ENCODE assay signal across 19 mouse cellular contexts in genomic region chr8:110496286-110496685, GRCm38 (mm10).
"Had no signal": no experiment of that assay in that cellular context is flagged by ENCODE, and none has a peak within 500 bp of the region (broad histone marks: within the 10 kb centered on the region; RNA-seq: fewer than 3 reads in every experiment).

No protein-coding gene starts in this region.

- H3K4me3 ChIP-seq: lung, embryonic 15.5 days; megakaryocyte, embryonic 14.5 days; midbrain, embryonic 13.5 days; midbrain, embryonic 15.5 days; myocyte; neural tube, embryonic 13.5 days; neural tube, embryonic 15.5 days had no signal

- DNase-seq: lung, adult 2 months; lung, postnatal 14 days; lung, postnatal 36 days; retina, postnatal 1 day; right cerebral cortex, adult 18-20 months; right cerebral cortex, postnatal 25 days; right cerebral cortex, postnatal 4 days; spleen, adult 18-20 months; thymus, adult 18-20 months; thymus, postnatal 14 days; thymus, postnatal 36 days had no signal

- H3K27ac ChIP-seq: lung, embryonic 15.5 days; macrophage; midbrain, embryonic 13.5 days; midbrain, embryonic 15.5 days; neural tube, embryonic 13.5 days; neural tube, embryonic 15.5 days had no signal
